Mouse (Mus musculus) megakaryocyte, adult 5-6 weeks (primary cell): ENCODE measurements at regions not wholly inside any gene's neighbourhood (a gene's known extent, or its start where the extent isn't known, plus 50 kb on each side); places are given as distances from the start of the nearest gene placed in this dataset.
"Not testable (repeated sequence)": the region's sequence is repeated elsewhere in the genome, so short reads cannot be mapped to it uniquely, and the experiment has no call there.

ENCODE experiments used
- ATAC-seq: 2 replicates; pipeline ENCODE4 v1.8.0; 2016; ENCODE audit warnings: mild to moderate bottlenecking, inconsistent platforms; ENCODE audit not compliant: poor library complexity, severe bottlenecking

- ATAC-seq: no peak
These were observed 150.1 kb upstream of the A430005L14Rik start for GRCm38 (mm10) chr4:153806820-153807436.

- no peak for ATAC-seq
These were observed 144.2 kb upstream of the A430005L14Rik start for GRCm38 (mm10) chr4:153812866-153813265.

- ATAC-seq: no peak
These were observed 129.1 kb upstream of the A430005L14Rik start for GRCm38 (mm10) chr4:153827914-153828313.

- no peak for ATAC-seq
These were observed 127.3 kb upstream of the A430005L14Rik start for GRCm38 (mm10) chr4:153829766-153830165.

GRCm38 (mm10) chr4:153830491-153830890 lies 126.5 kb upstream of the A430005L14Rik start:
- no peak for ATAC-seq

- ATAC-seq: not testable (repeated sequence)
These were observed 125.8 kb upstream of the A430005L14Rik start for GRCm38 (mm10) chr4:153831251-153831650.

- ATAC-seq: no peak
These were observed 124.9 kb upstream of the A430005L14Rik start for GRCm38 (mm10) chr4:153832151-153832550.

GRCm38 (mm10) chr4:153844766-153845165 lies 112.3 kb upstream of the A430005L14Rik start:
- ATAC-seq: no peak

GRCm38 (mm10) chr4:153848274-153848673 lies 108.8 kb upstream of the A430005L14Rik start:
- ATAC-seq: no peak

GRCm38 (mm10) chr4:153850186-153850585 lies 106.9 kb upstream of the A430005L14Rik start:
- ATAC-seq: no peak

- ATAC-seq: no peak
These were observed 102.8 kb upstream of the A430005L14Rik start for GRCm38 (mm10) chr4:153854084-153854747.

- ATAC-seq: no peak
These were observed 102.3 kb upstream of the A430005L14Rik start for GRCm38 (mm10) chr4:153854748-153855092.

GRCm38 (mm10) chr4:153861420-153861819 lies 95.6 kb upstream of the A430005L14Rik start:
- no peak for ATAC-seq

- no peak for ATAC-seq
These were observed 94.8 kb upstream of the A430005L14Rik start for GRCm38 (mm10) chr4:153862121-153862660.

GRCm38 (mm10) chr4:153872346-153872745 lies 84.7 kb upstream of the A430005L14Rik start:
- no peak for ATAC-seq

GRCm38 (mm10) chr4:153875036-153875435 lies 82.0 kb upstream of the A430005L14Rik start:
- ATAC-seq: not testable (repeated sequence)

- ATAC-seq: no peak
These were observed 79.9 kb upstream of the A430005L14Rik start for GRCm38 (mm10) chr4:153876954-153877642.

- ATAC-seq: no peak
These were observed 74.0 kb upstream of the A430005L14Rik start for GRCm38 (mm10) chr4:153883057-153883456.

GRCm38 (mm10) chr4:153884044-153884443 lies 73.0 kb upstream of the A430005L14Rik start:
- ATAC-seq: no peak

GRCm38 (mm10) chr4:153885836-153886235 lies 71.2 kb upstream of the A430005L14Rik start:
- ATAC-seq: no peak

GRCm38 (mm10) chr4:153890130-153890529 lies 66.9 kb upstream of the A430005L14Rik start:
- no peak for ATAC-seq

GRCm38 (mm10) chr4:153899721-153900120 lies 57.3 kb upstream of the A430005L14Rik start:
- ATAC-seq: no peak
